Mouse (Mus musculus) E14TG2a.4 (cell line): ENCODE results near the gene Ruvbl2.

Experiments
- CTCF ChIP-seq: conservative IDR thresholded peaks from 2 replicates; pipeline ENCODE4 v1.5.1; 2014; ENCODE audit warnings: low read length
- POU5F1 ChIP-seq: IDR thresholded peaks from 2 replicates; pipeline ENCODE4 v1.6.1; 2014; ENCODE audit warnings: low read length, borderline replicate concordance

GRCm38 (mm10) chr7:45415636-45416035 is 22.3 kb downstream of the Ruvbl2 start:
- TF ChIP-seq CTCF (no peak), POU5F1 (no peak)
